Mouse (Mus musculus) limb, embryonic 12.5 days (tissue): Measurements from ENCODE around the gene Mocs2. TPM values are rescaled to one million over a fixed set of nuclear protein-coding genes. Genes with fewer than 3 reads are reported as not detected.

Experiments
- ATAC-seq: fragments of 200-750 bp; cut with Nextera tagmentation; 2 replicates; pipeline ENCODE4 v1.8.0; 2017; ENCODE audit warnings: low read depth, moderate TSS enrichment; ENCODE audit not compliant: insufficient number of reproducible peaks, insufficient read depth, low FRiP score, low TSS enrichment
- H3K27ac ChIP-seq: fragments of 300-500 bp; sonication (generic); 2 replicates; pipeline ENCODE4 v1.5.1; 2016; ENCODE audit warnings: mild to moderate bottlenecking, moderate library complexity
- H3K27me3 ChIP-seq: fragments of 300-500 bp; sonication (generic); 2 replicates; pipeline ENCODE4 v1.6.1; 2016; ENCODE audit warnings: mild to moderate bottlenecking, moderate library complexity
- H3K36me3 ChIP-seq: fragments of 300-500 bp; sonication (generic); 2 replicates; pipeline ENCODE4 v1.6.1; 2016; ENCODE audit warnings: mild to moderate bottlenecking, moderate library complexity
- H3K4me1 ChIP-seq: fragments of 300-500 bp; sonication (generic); replicated peaks from 2 replicates; pipeline ENCODE4 v1.6.1; 2016
- H3K4me2 ChIP-seq: fragments of 300-500 bp; sonication (generic); 2 replicates; pipeline ENCODE4 v1.6.1; 2016; ENCODE audit warnings: mild to moderate bottlenecking, moderate library complexity
- H3K4me3 ChIP-seq: fragments of 300-500 bp; sonication (generic); replicated peaks from 2 replicates; pipeline ENCODE4 v1.5.1; 2016; ENCODE audit warnings: mild to moderate bottlenecking
- H3K9ac ChIP-seq: fragments of 300-500 bp; sonication (generic); replicated peaks from 2 replicates; pipeline ENCODE4 v1.6.1; 2016; ENCODE audit warnings: mild to moderate bottlenecking, moderate library complexity
- H3K9me3 ChIP-seq: fragments of 300-500 bp; sonication (generic); 2 replicates; pipeline ENCODE4 v1.6.1; 2016; ENCODE audit warnings: mild to moderate bottlenecking, moderate library complexity
- WGBS: fragments of 180-500 bp; shearing (Covaris S2); methylation state at CpG from one replicate; pipeline ENCODE4 v1.1.7; 2016; 5-methylcytosine and 5-hydroxymethylcytosine counted together
- polyA plus RNA-seq: library from polyadenylated mRNA; unstranded; fragments of >200 nt; fragmentation: Nextera tagmentation; extraction: Ambion mirVana; gene quantifications from 2 replicates; pipeline ENCODE4 v1.2.1, GENCODE M21; 2016

Gene Mocs2
- polyA plus RNA-seq, 1 experiment from 2014 or later: 84.1 TPM

- WGBS: 93% methylated on average over 4 of the region's 4 CpGs
- Histone ChIP-seq H3K9ac (no peak overlapping the region), H3K4me1 (peaks cover under 1% of the 10 kb centered on the region; the same call in 1 of the 2 replicates), H3K4me2 (no peak overlapping the region), H3K4me3 (no peak overlapping the region), H3K27me3 (no peaks in the 10 kb centered on the region), H3K27ac (no peak overlapping the region), H3K36me3 (peaks cover 34% of the 10 kb centered on the region), H3K9me3 (no peaks in the 10 kb centered on the region)
- ATAC-seq: no peak
Measured at GRCm38 (mm10) chr13:114833351-114833750, 15.3 kb downstream of the Mocs2 start.

DNA sequence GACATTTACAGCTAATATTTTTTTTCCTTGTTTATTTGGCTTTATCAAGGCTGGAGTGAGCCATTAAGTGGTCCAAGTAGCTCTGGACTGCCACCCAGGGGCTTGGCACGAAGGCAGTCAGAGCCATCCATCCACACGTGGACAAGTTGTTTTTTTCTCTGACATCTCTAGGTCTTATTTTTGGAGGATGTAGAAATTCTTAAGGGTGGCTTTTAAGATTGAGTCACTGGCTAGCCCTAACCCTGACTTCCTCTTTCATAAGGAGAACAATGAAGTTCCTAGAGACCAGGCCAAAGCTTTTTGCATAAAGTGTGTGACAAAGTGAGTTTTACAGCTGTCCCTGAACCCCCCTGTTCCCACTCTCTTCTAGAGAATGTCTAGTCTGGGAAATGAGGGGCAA is 16.5 kb downstream of the Mocs2 start:
- no peak for ATAC-seq
- H3K4me2 ChIP-seq: no peak overlapping the region
- H3K27me3 ChIP-seq: no peaks in the 10 kb centered on the region
- H3K36me3 ChIP-seq: peaks cover 26% of the 10 kb centered on the region; the same call in 1 of the 2 replicates
- H3K4me1 ChIP-seq: peaks cover 11% of the 10 kb centered on the region; the same call in 1 of the 2 replicates
- H3K9me3 ChIP-seq: no peaks in the 10 kb centered on the region
- no peak overlapping the region for H3K27ac ChIP-seq
- H3K9ac ChIP-seq: no peak overlapping the region
- no peak overlapping the region for H3K4me3 ChIP-seq
- 62% methylated on average over 2 of the region's 2 CpGs for WGBS

DNA sequence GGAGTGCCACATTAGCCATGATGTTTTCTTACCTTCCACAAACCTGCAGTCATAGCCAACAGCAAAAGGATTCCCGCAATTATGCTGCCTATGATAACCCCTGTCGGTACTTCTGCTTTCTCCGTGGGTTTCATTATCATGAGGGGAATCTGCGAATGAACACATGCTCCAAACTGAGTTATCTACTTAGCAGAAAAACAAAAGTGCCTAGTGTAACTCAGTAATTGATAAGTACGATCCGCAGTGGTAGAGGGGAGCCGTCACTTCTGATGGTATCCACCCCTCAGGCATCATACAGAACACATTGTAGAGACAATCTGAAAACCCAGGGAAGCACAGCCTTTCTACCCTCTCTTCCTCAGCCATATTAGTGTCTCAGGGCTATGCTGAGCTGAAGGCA is 19.0 kb downstream of the Mocs2 start:
- 91% methylated on average over 7 of the region's 7 CpGs for WGBS
- H3K9me3 ChIP-seq: no peaks in the 10 kb centered on the region
- ATAC-seq: no peak

DNA sequence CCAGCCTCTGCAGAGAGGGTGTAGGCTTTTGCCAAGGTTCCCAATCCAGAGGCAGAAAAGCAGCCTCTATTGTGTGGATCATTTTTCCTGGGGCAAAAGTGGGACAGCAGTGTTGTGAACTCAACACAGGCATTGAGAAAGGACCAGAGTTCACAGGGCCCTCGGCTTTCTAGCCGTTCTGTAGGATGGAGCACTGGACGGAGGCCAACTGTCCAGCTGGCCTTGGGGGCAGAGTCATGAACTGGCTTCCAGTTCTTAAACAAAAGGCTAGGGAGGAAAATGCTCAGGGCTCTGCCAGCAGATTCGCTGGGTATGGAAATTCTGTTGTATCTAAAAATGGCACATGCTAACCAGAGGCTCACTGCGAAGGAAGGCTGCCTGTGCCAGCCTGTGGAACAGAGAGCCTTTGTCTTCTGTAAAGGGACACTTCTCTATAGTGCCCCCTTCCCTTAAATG is 20.5 kb downstream of the Mocs2 start:
- no peak overlapping the region for H3K4me2 ChIP-seq
- ATAC-seq: no peak; the same call in 1 of the 2 replicates
- no peak overlapping the region for H3K4me3 ChIP-seq
- no peak overlapping the region for H3K9ac ChIP-seq
- H3K36me3 ChIP-seq: peaks cover 14% of the 10 kb centered on the region; the same call in 1 of the 2 replicates
- H3K9me3 ChIP-seq: no peaks in the 10 kb centered on the region
- H3K27ac ChIP-seq: peak overlapping the region; percentile 36; the same call in 1 of the 2 replicates
- H3K4me1 ChIP-seq: peaks cover 11% of the 10 kb centered on the region; the same call in 1 of the 2 replicates
- H3K27me3 ChIP-seq: no peaks in the 10 kb centered on the region
- 72% methylated on average over 5 of the region's 5 CpGs for WGBS

More for the DNA sequence above, 19.0 kb downstream of the Mocs2 start:
- H3K4me1 ChIP-seq: peaks cover 11% of the 10 kb centered on the region; the same call in 1 of the 2 replicates
- H3K36me3 ChIP-seq: peaks cover 14% of the 10 kb centered on the region; the same call in 1 of the 2 replicates
- no peak overlapping the region for H3K9ac ChIP-seq
- no peak overlapping the region for H3K4me2 ChIP-seq
- H3K27me3 ChIP-seq: no peaks in the 10 kb centered on the region
- no peak overlapping the region for H3K4me3 ChIP-seq
- no peak overlapping the region for H3K27ac ChIP-seq

- peak overlapping the region; percentile 36; the same call in 1 of the 2 replicates for H3K27ac ChIP-seq
- no peak overlapping the region for H3K4me3 ChIP-seq
- H3K4me2 ChIP-seq: no peak overlapping the region
- no peak overlapping the region for H3K9ac ChIP-seq
- peaks cover 14% of the 10 kb centered on the region; the same call in 1 of the 2 replicates for H3K36me3 ChIP-seq
- no peak for ATAC-seq
- no peaks in the 10 kb centered on the region for H3K9me3 ChIP-seq
- WGBS: 80% methylated on average over 9 of the region's 9 CpGs
- no peaks in the 10 kb centered on the region for H3K27me3 ChIP-seq
- peaks cover 11% of the 10 kb centered on the region; the same call in 1 of the 2 replicates for H3K4me1 ChIP-seq
Measured at GRCm38 (mm10) chr13:114839098-114839497, 21.1 kb downstream of the Mocs2 start.

GRCm38 (mm10) chr13:114840545-114840944 is 22.5 kb downstream of the Mocs2 start:
- Histone ChIP-seq H3K36me3 (peaks cover 7% of the 10 kb centered on the region; the same call in 1 of the 2 replicates), H3K27me3 (no peaks in the 10 kb centered on the region), H3K4me1 (peaks cover 11% of the 10 kb centered on the region; the same call in 1 of the 2 replicates), H3K27ac (no peak overlapping the region), H3K9me3 (no peaks in the 10 kb centered on the region), H3K4me3 (no peak overlapping the region), H3K9ac (no peak overlapping the region), H3K4me2 (no peak overlapping the region)
- no peak for ATAC-seq
- 86% methylated on average over 4 of the region's 4 CpGs for WGBS

DNA sequence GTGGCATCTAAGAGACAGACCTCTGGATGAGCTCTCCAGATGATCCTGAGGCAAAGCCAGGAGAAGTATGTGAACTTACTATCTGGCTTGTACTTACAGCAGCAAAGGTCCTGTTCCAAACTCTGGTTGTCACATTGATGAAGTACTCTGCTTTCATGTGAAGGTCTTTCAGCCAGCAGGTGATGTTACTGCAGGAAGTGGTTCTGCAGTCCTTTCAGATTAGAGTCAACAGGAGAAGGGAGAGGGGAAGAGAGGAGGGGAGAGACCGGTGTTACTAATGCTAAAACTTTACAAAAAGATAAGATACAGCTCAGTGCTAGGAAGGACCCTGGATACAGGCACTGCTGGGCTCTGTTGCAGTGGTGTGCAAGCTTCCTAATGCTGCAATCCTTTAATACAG is 25.3 kb downstream of the Mocs2 start:
- Histone ChIP-seq H3K36me3 (no peaks in the 10 kb centered on the region), H3K4me2 (no peak overlapping the region), H3K9ac (no peak overlapping the region)

GRCm38 (mm10) chr13:114845804-114846203 is 27.8 kb downstream of the Mocs2 start:
- ATAC-seq: no peak
- Histone ChIP-seq H3K4me2 (no peak overlapping the region), H3K4me3 (no peak overlapping the region), H3K36me3 (no peaks in the 10 kb centered on the region), H3K27ac (no peak overlapping the region), H3K9me3 (no peaks in the 10 kb centered on the region), H3K27me3 (no peaks in the 10 kb centered on the region), H3K4me1 (no peaks in the 10 kb centered on the region), H3K9ac (no peak overlapping the region)
- WGBS: 93% methylated on average over 6 of the region's 6 CpGs

More for the DNA sequence above, 25.3 kb downstream of the Mocs2 start:
- Histone ChIP-seq H3K4me3 (no peak overlapping the region), H3K9me3 (no peaks in the 10 kb centered on the region), H3K4me1 (peaks cover 11% of the 10 kb centered on the region; the same call in 1 of the 2 replicates), H3K27ac (no peak overlapping the region), H3K27me3 (no peaks in the 10 kb centered on the region)
- WGBS: 75% methylated on average over 1 of the region's 1 CpGs
- ATAC-seq: no peak

- ATAC-seq: no peak
- Histone ChIP-seq H3K9me3 (no peaks in the 10 kb centered on the region), H3K4me1 (no peaks in the 10 kb centered on the region), H3K27ac (no peak overlapping the region), H3K4me3 (no peak overlapping the region), H3K36me3 (no peaks in the 10 kb centered on the region), H3K27me3 (no peaks in the 10 kb centered on the region), H3K9ac (no peak overlapping the region), H3K4me2 (no peak overlapping the region)
- 72% methylated on average over 3 of the region's 3 CpGs for WGBS
Measured at GRCm38 (mm10) chr13:114848945-114849344, 30.9 kb downstream of the Mocs2 start.

GRCm38 (mm10) chr13:114852264-114853111 is 34.5 kb downstream of the Mocs2 start:
- Histone ChIP-seq H3K9me3 (no peaks in the 10 kb centered on the region), H3K9ac (no peak overlapping the region), H3K27me3 (no peaks in the 10 kb centered on the region), H3K4me3 (no peak overlapping the region), H3K4me2 (no peak overlapping the region), H3K27ac (no peak overlapping the region), H3K36me3 (no peaks in the 10 kb centered on the region), H3K4me1 (no peaks in the 10 kb centered on the region)
- no peak for ATAC-seq
- WGBS: 87% methylated on average over 6 of the region's 6 CpGs

GRCm38 (mm10) chr13:114853152-114853551 is 35.1 kb downstream of the Mocs2 start:
- Histone ChIP-seq H3K4me1 (no peaks in the 10 kb centered on the region), H3K36me3 (no peaks in the 10 kb centered on the region), H3K4me2 (no peak overlapping the region), H3K4me3 (no peak overlapping the region), H3K9me3 (no peaks in the 10 kb centered on the region), H3K27ac (no peak overlapping the region), H3K9ac (no peak overlapping the region), H3K27me3 (no peaks in the 10 kb centered on the region)
- 87% methylated on average over 2 of the region's 2 CpGs for WGBS
- ATAC-seq: no peak
